ENCODE assay signal across 8 mouse cellular contexts in genomic region chr10:79856280-79856679, GRCm38 (mm10). TPM values are rescaled to one million over a fixed set of nuclear protein-coding genes. Genes with fewer than 3 reads are reported as not detected.
DNase-seq lines count a peak whose midpoint lies in the region; ATAC-seq and TF ChIP-seq lines count a peak whose summit lies in the region.

No protein-coding gene starts in this region.

- TF ChIP-seq CTCF in E14TG2a.4 (conservative IDR thresholded peaks at IDR 0.05; ENCODE audit: low read length) = no peak
- TF ChIP-seq CTCF in liver, embryonic 14.5 days (IDR thresholded peaks at IDR 0.05; ENCODE audit: low read depth) = no peak

- 44% methylated on average over 6 of the region's 6 CpGs for WGBS in heart, embryonic 11.5 days (ENCODE audit: insufficient replicate concordance)
- WGBS in forebrain, embryonic 14.5 days = 34% methylated on average over 6 of the region's 6 CpGs
- WGBS in liver, embryonic 14.5 days (ENCODE audit: insufficient replicate concordance) = 34% methylated on average over 6 of the region's 6 CpGs

- no peaks in the 10 kb centered on the region for H3K9me3 ChIP-seq in heart, embryonic 11.5 days (replicated peaks; ENCODE audit: control insufficient read depth, low read length)
- H3K9me3 ChIP-seq in E14TG2a.4 (ENCODE audit: low read length) = no peaks in the 10 kb centered on the region
- no peaks in the 10 kb centered on the region for H3K9me3 ChIP-seq in forebrain, embryonic 14.5 days (replicated peaks; ENCODE audit: control insufficient read depth, low read length)
- H3K9me3 ChIP-seq in liver, embryonic 14.5 days (ENCODE audit: control insufficient read depth, low read length) = no peaks in the 10 kb centered on the region

- no peak for DNase-seq in heart, postnatal 4 days
- no peak for DNase-seq in forebrain, embryonic 14.5 days (ENCODE audit: low spot score)
- DNase-seq in liver, embryonic 14.5 days (ENCODE audit: low read depth in 3 of 3, low spot score in 3 of 3) = no peak
- DNase-seq in adrenal gland, postnatal 36 days = no peak
- DNase-seq in urinary bladder, postnatal 10 days (ENCODE audit: low spot score) = no peak

- H3K4me1 ChIP-seq in heart, embryonic 11.5 days (ENCODE audit: control insufficient read depth, insufficient read depth, low read length) = peaks cover 49% of the 10 kb centered on the region
- peaks cover 74% of the 10 kb centered on the region for H3K4me1 ChIP-seq in E14TG2a.4 (replicated peaks; ENCODE audit: low read depth, low read length)
- H3K4me1 ChIP-seq in forebrain, embryonic 14.5 days (ENCODE audit: control insufficient read depth, insufficient read depth, low read length) = peaks cover 48% of the 10 kb centered on the region
- H3K4me1 ChIP-seq in liver, embryonic 14.5 days (replicated peaks; ENCODE audit: control insufficient read depth in 2 of 2, insufficient read depth in 2 of 2, low read length in 1 of 2) = peaks cover 28 to 48% of the 10 kb centered on the region in 2 experiments

- H3K4me2 ChIP-seq in heart, embryonic 11.5 days = peak overlapping the region; percentile 78
- H3K4me2 ChIP-seq in forebrain, embryonic 14.5 days (ENCODE audit: low read length) = peak overlapping the region; percentile 82
- H3K4me2 ChIP-seq in liver, embryonic 14.5 days (ENCODE audit: low read depth) = peak overlapping the region; percentile 87

- peak overlapping the region; percentile 86 for H3K4me3 ChIP-seq in heart, embryonic 11.5 days (ENCODE audit: low read depth, low read length)
- peak overlapping the region; percentile 97 for H3K4me3 ChIP-seq in E14TG2a.4 (replicated peaks; ENCODE audit: low read length)
- peak overlapping the region; percentile 97 for H3K4me3 ChIP-seq in forebrain, embryonic 14.5 days (ENCODE audit: low read depth, low read length)
- H3K4me3 ChIP-seq in liver, embryonic 14.5 days (ENCODE audit: insufficient read depth in 1 of 2, low read depth in 2 of 2, low read length in 2 of 2) = peak overlapping the region; percentile 72 to 80

- peak overlapping the region; percentile 100 for H3K9ac ChIP-seq in heart, embryonic 11.5 days (ENCODE audit: low read depth, low read length)
- peak overlapping the region; percentile 94 for H3K9ac ChIP-seq in forebrain, embryonic 14.5 days (ENCODE audit: low read length)
- peak overlapping the region; percentile 83 for H3K9ac ChIP-seq in liver, embryonic 14.5 days (replicated peaks)

- H3K27me3 ChIP-seq in heart, embryonic 11.5 days (ENCODE audit: control insufficient read depth, insufficient read depth, low read length) = no peaks in the 10 kb centered on the region
- no peaks in the 10 kb centered on the region for H3K27me3 ChIP-seq in E14TG2a.4 (ENCODE audit: insufficient read depth, low read length)
- no peaks in the 10 kb centered on the region for H3K27me3 ChIP-seq in forebrain, embryonic 14.5 days (replicated peaks; ENCODE audit: control insufficient read depth, insufficient read depth, low read length)
- no peaks in the 10 kb centered on the region for H3K27me3 ChIP-seq in liver, embryonic 14.5 days (ENCODE audit: control insufficient read depth, insufficient read depth, low read length)

- no peak for TF ChIP-seq EP300 in liver, embryonic 14.5 days (IDR thresholded peaks at IDR 0.05; ENCODE audit: low read depth)

- H3K36me3 ChIP-seq in heart, embryonic 11.5 days (ENCODE audit: control insufficient read depth, insufficient read depth, low read length) = peaks cover 25% of the 10 kb centered on the region
- peaks cover 60% of the 10 kb centered on the region for H3K36me3 ChIP-seq in E14TG2a.4 (ENCODE audit: insufficient read depth, low read length)
- H3K36me3 ChIP-seq in forebrain, embryonic 14.5 days (ENCODE audit: control insufficient read depth, insufficient read depth, low read length) = peaks cover 46% of the 10 kb centered on the region
- H3K36me3 ChIP-seq in liver, embryonic 14.5 days (replicated peaks; ENCODE audit: control insufficient read depth, insufficient read depth, low read depth) = peaks cover 48% of the 10 kb centered on the region

- peak overlapping the region; percentile 18; the same call in 1 of the 2 replicates for H3K27ac ChIP-seq in heart, embryonic 11.5 days (ENCODE audit: low read depth, low read length)
- peak overlapping the region; percentile 33; the same call in 1 of the 2 replicates for H3K27ac ChIP-seq in forebrain, embryonic 14.5 days (ENCODE audit: low read depth, low read length)
- H3K27ac ChIP-seq in liver, embryonic 14.5 days = no peak overlapping the region; the same call in 1 of the 2 replicates

- no peak for ATAC-seq in heart, embryonic 11.5 days (replicated peaks; ENCODE audit: insufficient number of reproducible peaks, low FRiP score, low TSS enrichment)
- no peak for ATAC-seq in forebrain, embryonic 14.5 days
- no peak for ATAC-seq in liver, embryonic 14.5 days (ENCODE audit: insufficient read depth)
- no peak for ATAC-seq in monocyte, adult 5-6 weeks (replicated peaks; ENCODE audit: insufficient number of reproducible peaks, low FRiP score, low TSS enrichment, poor library complexity, severe bottlenecking)

RNA-seq across cellular contexts. Expression of gene Ptbp1, which starts 2.1 kb away (rescaled TPM):
- polyA plus RNA-seq in heart, embryonic 11.5 days (2014; fragmentation: Nextera tagmentation; extraction: Ambion mirVana) = 112 TPM in 2 replicates
- 100 to 1,000 TPM; 167 to 182 TPM for total RNA-seq in heart, postnatal 4 days (2021)
- polyA plus RNA-seq in forebrain, embryonic 14.5 days (2014; fragmentation: Nextera tagmentation; extraction: Ambion mirVana) = 98.2 and 109 TPM in 2 replicates
- 118 and 126 TPM in 2 replicates for polyA plus RNA-seq in liver, embryonic 14.5 days (2012; rRNA removed)
- 84.5 and 99.8 TPM in 2 replicates for polyA plus RNA-seq in liver, embryonic 14.5 days (2014; fragmentation: Nextera tagmentation; extraction: Ambion mirVana)
- 100 to 1,000 TPM; 257 to 299 TPM for total RNA-seq in adrenal gland, postnatal 36 days (2021)
- 55.7 to 124 TPM (median 78.8 TPM) in 3 replicates for total RNA-seq in monocyte, adult 5-6 weeks (2017)

RNA-seq across cellular contexts. Expression of gene Prtn3, which starts 18.0 kb away (rescaled TPM):
- polyA plus RNA-seq in heart, embryonic 11.5 days (2014; fragmentation: Nextera tagmentation; extraction: Ambion mirVana) = 2.5 and 3.9 TPM in 2 replicates
- total RNA-seq in heart, postnatal 4 days (2021) = not detected
- polyA plus RNA-seq in forebrain, embryonic 14.5 days (2014; fragmentation: Nextera tagmentation; extraction: Ambion mirVana) = 16.9 and 17.1 TPM in 2 replicates
- polyA plus RNA-seq in liver, embryonic 14.5 days (2012; rRNA removed) = 133 and 152 TPM in 2 replicates
- polyA plus RNA-seq in liver, embryonic 14.5 days (2014; fragmentation: Nextera tagmentation; extraction: Ambion mirVana) = 86.8 and 132 TPM in 2 replicates
- total RNA-seq in adrenal gland, postnatal 36 days (2021) = under 1 TPM; 0.50 to 0.56 TPM
- total RNA-seq in monocyte, adult 5-6 weeks (2017) = not detected in 3 replicates

RNA-seq across cellular contexts. Expression of gene Plppr3, which starts 18.2 kb away (rescaled TPM):
- polyA plus RNA-seq in heart, embryonic 11.5 days (2014; fragmentation: Nextera tagmentation; extraction: Ambion mirVana) = 14.1 and 14.3 TPM in 2 replicates
- 1 to 10 TPM; 2.5 to 2.9 TPM for total RNA-seq in heart, postnatal 4 days (2021)
- 224 and 298 TPM in 2 replicates for polyA plus RNA-seq in forebrain, embryonic 14.5 days (2014; fragmentation: Nextera tagmentation; extraction: Ambion mirVana)
- polyA plus RNA-seq in liver, embryonic 14.5 days (2012; rRNA removed) = 6.7 and 7.0 TPM in 2 replicates
- polyA plus RNA-seq in liver, embryonic 14.5 days (2014; fragmentation: Nextera tagmentation; extraction: Ambion mirVana) = 2.8 and 3.0 TPM in 2 replicates
- total RNA-seq in adrenal gland, postnatal 36 days (2021) = under 1 TPM; 0.16 to 0.50 TPM
- 0.95 TPM in 1 of 3 replicates, not detected in the others for total RNA-seq in monocyte, adult 5-6 weeks (2017)

RNA-seq across cellular contexts. Expression of gene Elane, which starts 29.8 kb away (rescaled TPM):
- 0.31 and 0.49 TPM in 2 replicates for polyA plus RNA-seq in heart, embryonic 11.5 days (2014; fragmentation: Nextera tagmentation; extraction: Ambion mirVana)
- total RNA-seq in heart, postnatal 4 days (2021) = not detected
- polyA plus RNA-seq in forebrain, embryonic 14.5 days (2014; fragmentation: Nextera tagmentation; extraction: Ambion mirVana) = 0.36 TPM in 1 of 2 replicates, not detected in the other
- 52.2 and 61.9 TPM in 2 replicates for polyA plus RNA-seq in liver, embryonic 14.5 days (2012; rRNA removed)
- 116 and 151 TPM in 2 replicates for polyA plus RNA-seq in liver, embryonic 14.5 days (2014; fragmentation: Nextera tagmentation; extraction: Ambion mirVana)
- total RNA-seq in adrenal gland, postnatal 36 days (2021) = under 1 TPM; 0.30 to 0.33 TPM
- total RNA-seq in monocyte, adult 5-6 weeks (2017) = not detected in 3 replicates

RNA-seq across cellular contexts. Expression of gene Cfd, which starts 34.4 kb away (rescaled TPM):
- not detected in 2 replicates for polyA plus RNA-seq in heart, embryonic 11.5 days (2014; fragmentation: Nextera tagmentation; extraction: Ambion mirVana)
- total RNA-seq in heart, postnatal 4 days (2021) = under 1 TPM in 1 of 2 experiments, not detected in 1; 0.38 TPM
- polyA plus RNA-seq in forebrain, embryonic 14.5 days (2014; fragmentation: Nextera tagmentation; extraction: Ambion mirVana) = not detected in 2 replicates
- 0.14 and 0.29 TPM in 2 replicates for polyA plus RNA-seq in liver, embryonic 14.5 days (2012; rRNA removed)
- polyA plus RNA-seq in liver, embryonic 14.5 days (2014; fragmentation: Nextera tagmentation; extraction: Ambion mirVana) = not detected in 2 replicates
- 1,000 to 10,000 TPM; 1,484 to 1,596 TPM for total RNA-seq in adrenal gland, postnatal 36 days (2021)
- total RNA-seq in monocyte, adult 5-6 weeks (2017) = not detected in 3 replicates
